Mouse (Mus musculus) heart, adult 2 months (tissue): Measurements from ENCODE around the gene Slc26a1. TPM values are rescaled to one million over a fixed set of nuclear protein-coding genes. Genes with fewer than 3 reads are reported as not detected.
A peak's percentile ranks its signal among the peaks of the same experiment; 100 is the strongest.

ENCODE experiments used
- DNase-seq, 2 experiments: peaks; one replicate each; pipeline ENCODE4 v3.0.0; 2021
- H3K27ac ChIP-seq: fragments of 200-600 bp; 2 replicates; pipeline ENCODE4 v1.8.1; 2022
- H3K27me3 ChIP-seq: fragments of 200-500 bp; 2 replicates; pipeline ENCODE4 v1.6.1; 2012; ENCODE audit warnings: mild to moderate bottlenecking, low read length, inconsistent platforms, mixed read lengths; ENCODE audit not compliant: control insufficient read depth, insufficient read depth
- H3K36me3 ChIP-seq: fragments of 200-500 bp; 2 replicates; pipeline ENCODE4 v1.6.1; 2012; ENCODE audit warnings: low read length, inconsistent platforms; ENCODE audit not compliant: control insufficient read depth, insufficient read depth
- H3K4me1 ChIP-seq: fragments of 200-500 bp; 2 replicates; pipeline ENCODE4 v1.6.1; 2011; ENCODE audit warnings: low read length; ENCODE audit not compliant: control insufficient read depth, insufficient read depth
- H3K4me3 ChIP-seq: fragments of 200-600 bp; 2 replicates; pipeline ENCODE4 v1.8.1; 2022
- H3K79me2 ChIP-seq: fragments of 200-500 bp; replicated peaks from 2 replicates; pipeline ENCODE4 v1.6.1; 2012; ENCODE audit warnings: mild to moderate bottlenecking, inconsistent platforms, low read length, moderate library complexity, mixed read lengths; ENCODE audit not compliant: control insufficient read depth, insufficient read depth
- H3K9ac ChIP-seq: fragments of 200-500 bp; 2 replicates; pipeline ENCODE4 v1.6.1; 2012; ENCODE audit warnings: low read depth, mild to moderate bottlenecking, control low read depth, inconsistent platforms, low read length, mixed read lengths
- CTCF ChIP-seq: fragments of 200-600 bp; IDR thresholded peaks from 2 replicates; pipeline ENCODE4 v1.8.1; 2022; ENCODE audit warnings: antibody characterized with exemption, mild to moderate bottlenecking, moderate library complexity
- EP300 ChIP-seq: fragments of 200-500 bp; IDR thresholded peaks from 2 replicates; pipeline ENCODE4 v1.6.1; 2011; ENCODE audit warnings: low read depth, low read length, control low read depth; ENCODE audit not compliant: insufficient read depth
- POLR2A ChIP-seq: fragments of 200-500 bp; IDR thresholded peaks from 2 replicates; pipeline ENCODE4 v1.6.1; 2011; ENCODE audit warnings: mild to moderate bottlenecking, low read depth, low read length, control low read depth; ENCODE audit not compliant: insufficient read depth
- WGBS: fragments of 180-500 bp; shearing (Covaris S2); methylation state at CpG from one replicate; pipeline ENCODE4 v1.1.7; 2018; 5-methylcytosine and 5-hydroxymethylcytosine counted together
- intact Hi-C: fragments of 180-260 bp; cut with DNase I; formaldehyde crosslinking; loops from one replicate; pipeline ENCODE4 v1.15.1; 2025
- polyA plus RNA-seq: library from polyadenylated mRNA; depleted of rRNA; stranded (reverse); fragments of >200 nt; gene quantifications from 2 replicates; pipeline ENCODE4 v1.2.3, GENCODE M21; 2012
- total RNA-seq, 2 experiments: library from RNA; stranded (reverse); gene quantifications; 2 replicates each; pipeline ENCODE4 v1.2.3; 2021

The Slc26a1 gene
- total and polyA plus RNA-seq, 3 experiments: 0.06 TPM; not detected in 2

DNA sequence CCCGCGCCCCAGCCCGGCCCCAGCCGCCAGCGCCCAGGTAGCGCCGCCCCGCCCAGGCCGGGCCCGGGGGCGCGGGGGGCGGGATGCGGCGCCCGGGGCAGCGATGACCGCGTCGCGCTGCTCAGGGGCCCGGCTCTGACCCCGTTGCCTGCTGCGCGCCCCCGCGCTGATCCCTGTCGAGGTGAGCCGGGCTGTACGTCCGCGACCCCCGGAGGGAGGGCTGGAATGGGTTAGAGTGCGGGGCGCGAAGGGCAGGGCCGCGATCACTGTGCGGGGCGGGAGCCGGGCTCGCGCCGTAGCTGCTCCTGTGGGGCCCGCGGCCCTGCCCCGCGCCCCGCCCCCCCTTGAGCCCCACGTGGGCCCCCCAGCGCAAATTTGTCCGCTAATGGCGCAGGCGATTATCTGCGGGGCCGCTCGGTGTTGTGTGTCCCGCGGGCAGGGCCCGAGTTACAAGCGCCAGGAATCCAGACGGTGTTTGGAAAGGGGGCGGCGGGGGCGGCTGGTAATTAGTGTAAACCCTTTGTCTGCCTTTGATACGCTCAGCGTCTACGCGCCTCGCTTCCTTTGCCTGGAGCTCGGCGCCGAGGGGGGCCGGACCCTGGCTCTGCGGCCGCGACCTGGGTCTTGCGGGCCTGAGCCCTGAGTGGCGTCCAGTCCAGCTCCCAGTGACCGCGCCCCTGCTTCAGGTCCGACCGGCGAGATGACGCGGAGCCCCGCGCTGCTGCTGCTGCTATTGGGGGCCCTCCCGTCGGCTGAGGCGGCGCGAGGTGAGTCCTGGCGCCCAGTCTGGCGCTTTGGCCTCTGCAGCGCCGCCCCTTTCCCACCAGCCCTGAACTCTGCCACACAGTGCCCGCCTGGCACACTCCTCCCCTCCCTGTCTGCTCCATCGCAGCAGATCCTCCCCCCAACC is 19.2 kb upstream of the Slc26a1 start:
- intact Hi-C loops: no loop called here
- DNase-seq: peak; percentile 53 to 56
- Histone ChIP-seq H3K9ac (peak overlapping the region; percentile 54), H3K79me2 (no peaks in the 10 kb centered on the region), H3K27me3 (no peaks in the 10 kb centered on the region), H3K36me3 (no peaks in the 10 kb centered on the region), H3K4me3 (peak overlapping the region; percentile 75), H3K27ac (peak overlapping the region; percentile 45), H3K4me1 (peaks cover 5% of the 10 kb centered on the region)
- no peak for TF ChIP-seq EP300
- no peak for TF ChIP-seq CTCF
- TF ChIP-seq POLR2A: no peak
- WGBS: 2% methylated on average over 97 of the region's 99 CpGs

DNA sequence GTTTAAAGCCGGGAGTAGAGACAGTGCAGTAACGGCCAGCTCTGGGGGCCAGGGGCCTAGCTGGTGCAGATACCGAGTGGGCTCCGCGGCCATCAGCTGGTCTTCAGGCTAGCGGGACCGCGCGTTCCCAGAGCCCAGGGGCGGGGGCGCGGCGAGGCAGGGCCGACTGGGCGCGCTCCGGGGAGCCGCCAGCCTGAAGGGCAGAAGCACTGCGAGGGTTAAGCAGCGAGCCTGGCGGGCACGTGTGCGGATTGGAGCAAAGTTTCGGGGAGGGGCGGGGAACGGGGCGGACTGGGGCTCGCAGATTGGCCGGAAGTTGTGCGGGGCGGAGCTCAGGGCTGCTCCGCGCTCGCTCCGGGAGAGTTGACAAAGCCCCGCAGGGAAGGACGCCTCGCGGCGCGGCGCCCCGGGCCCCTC is 18.5 kb upstream of the Slc26a1 start:
- Histone ChIP-seq H3K27me3 (no peaks in the 10 kb centered on the region), H3K36me3 (no peaks in the 10 kb centered on the region), H3K79me2 (no peaks in the 10 kb centered on the region), H3K4me3 (peak overlapping the region; percentile 75), H3K9ac (peak overlapping the region; percentile 92), H3K27ac (no peak overlapping the region; the same call in 1 of the 2 replicates), H3K4me1 (peaks cover 5% of the 10 kb centered on the region)
- intact Hi-C loops: loop anchor here (2.0 kb wide), 2 partner anchors 17 to 65 kb away; partner anchors contain the start of genes Gak and Tmem175
- peak; percentile 88 to 91 for DNase-seq
- under 1% methylated on average over 43 of the region's 43 CpGs for WGBS
- no peak for TF ChIP-seq CTCF
- TF ChIP-seq EP300: no peak
- no peak for TF ChIP-seq POLR2A

GRCm38 (mm10) chr5:108692271-108692670 is 16.9 kb upstream of the Slc26a1 start, which contains the start of gene Fgfrl1:
Fgfrl1 (plus strand) TSS chr5:108692382.
- Histone ChIP-seq H3K36me3 (no peaks in the 10 kb centered on the region), H3K79me2 (no peaks in the 10 kb centered on the region), H3K27me3 (no peaks in the 10 kb centered on the region), H3K27ac (no peak within 1 kb of the TSS), H3K4me3 (peak within 1 kb of the TSS; percentile 51), H3K9ac (0 out of 2 replicates have a peak within 1 kb of the TSS, but pooled peaks have one; percentile 23), H3K4me1 (peaks cover 5% of the 10 kb centered on the region)
- intact Hi-C loops: loop anchor here (1.0 to 2.0 kb wide), 3 partner anchors 15 to 63 kb away; partner anchors contain the start of genes Gak and Tmem175
- peak; percentile 69 to 77 for DNase-seq
- WGBS: 2% methylated on average over 18 of the region's 18 CpGs
- TF ChIP-seq EP300: no peak
- no peak for TF ChIP-seq POLR2A
- peak; percentile 62 for TF ChIP-seq CTCF

DNA sequence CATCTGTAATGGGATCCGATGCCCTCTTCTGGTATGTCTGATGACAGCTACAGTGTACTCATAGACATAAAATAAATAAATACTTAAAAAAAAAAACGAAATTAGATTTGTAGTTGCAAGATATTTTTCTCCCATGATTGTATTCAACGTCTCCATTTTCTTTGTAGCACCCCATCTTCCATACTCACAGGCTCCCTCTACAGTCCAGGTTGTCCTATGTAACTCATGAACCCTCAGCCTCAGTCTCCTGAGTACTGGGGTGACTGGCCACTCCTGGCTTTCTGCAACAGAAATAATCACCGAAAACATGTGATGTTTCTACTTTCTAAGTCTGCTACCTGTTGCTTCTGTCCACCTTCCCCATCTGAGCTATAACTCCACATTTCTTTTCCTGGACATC is 15.8 kb upstream of the Slc26a1 start:
- TF ChIP-seq POLR2A (no peak), CTCF (peak; percentile 49)
- WGBS: 70% methylated on average over 4 of the region's 4 CpGs
- intact Hi-C loops: no loop called here

GRCm38 (mm10) chr5:108689091-108689490 is 13.7 kb upstream of the Slc26a1 start:
- TF ChIP-seq EP300: no peak
- TF ChIP-seq POLR2A: no peak
- TF ChIP-seq CTCF: no peak
- Histone ChIP-seq H3K36me3 (no peaks in the 10 kb centered on the region), H3K27me3 (no peaks in the 10 kb centered on the region), H3K9ac (no peak overlapping the region), H3K79me2 (no peaks in the 10 kb centered on the region), H3K4me1 (peaks cover 5% of the 10 kb centered on the region), H3K27ac (no peak overlapping the region), H3K4me3 (no peak overlapping the region)
- WGBS: 75% methylated on average over 5 of the region's 5 CpGs
- intact Hi-C loops: no loop called here
- no peak for DNase-seq

More for the DNA sequence above, 15.8 kb upstream of the Slc26a1 start:
- H3K27me3 ChIP-seq: no peaks in the 10 kb centered on the region
- DNase-seq: no peak
- H3K4me1 ChIP-seq: peaks cover 5% of the 10 kb centered on the region
- no peaks in the 10 kb centered on the region for H3K79me2 ChIP-seq
- H3K9ac ChIP-seq: no peak overlapping the region
- H3K36me3 ChIP-seq: no peaks in the 10 kb centered on the region
- no peak overlapping the region for H3K27ac ChIP-seq
- no peak overlapping the region for H3K4me3 ChIP-seq

GRCm38 (mm10) chr5:108680871-108681270 is 5.5 kb upstream of the Slc26a1 start:
- no peak for DNase-seq
- 93% methylated on average over 6 of the region's 6 CpGs for WGBS
- Histone ChIP-seq H3K9ac (no peak overlapping the region), H3K4me3 (no peak overlapping the region), H3K4me1 (peaks cover 2% of the 10 kb centered on the region; the same call in 1 of the 2 replicates), H3K36me3 (no peaks in the 10 kb centered on the region), H3K27ac (no peak overlapping the region), H3K79me2 (no peaks in the 10 kb centered on the region), H3K27me3 (no peaks in the 10 kb centered on the region)
- no peak for TF ChIP-seq CTCF
- TF ChIP-seq POLR2A: no peak
- TF ChIP-seq EP300: no peak
- intact Hi-C loops: no loop called here
